Mouse (Mus musculus) megakaryocyte, embryonic 14.5 days (primary cell): ENCODE measurements around the gene Gfi1b.

ENCODE experiments used
- FLI1 ChIP-seq: IDR thresholded peaks from 2 replicates; pipeline ENCODE4 v1.6.1; 2012; ENCODE audit warnings: low read length, inconsistent platforms, mixed read lengths
- GATA1 ChIP-seq: IDR thresholded peaks from 3 replicates; pipeline ENCODE4 v1.6.1; 2012; ENCODE audit warnings: mixed read lengths, low read length, inconsistent platforms, borderline replicate concordance

- TF ChIP-seq GATA1 (no peak), FLI1 (no peak)
These were observed 58.5 kb downstream of the Gfi1b start, which contains the start of gene Cel for GRCm38 (mm10) chr2:28563303-28563702.
